ENCODE assay signal across 5 mouse cellular contexts in the genomic region with DNA sequence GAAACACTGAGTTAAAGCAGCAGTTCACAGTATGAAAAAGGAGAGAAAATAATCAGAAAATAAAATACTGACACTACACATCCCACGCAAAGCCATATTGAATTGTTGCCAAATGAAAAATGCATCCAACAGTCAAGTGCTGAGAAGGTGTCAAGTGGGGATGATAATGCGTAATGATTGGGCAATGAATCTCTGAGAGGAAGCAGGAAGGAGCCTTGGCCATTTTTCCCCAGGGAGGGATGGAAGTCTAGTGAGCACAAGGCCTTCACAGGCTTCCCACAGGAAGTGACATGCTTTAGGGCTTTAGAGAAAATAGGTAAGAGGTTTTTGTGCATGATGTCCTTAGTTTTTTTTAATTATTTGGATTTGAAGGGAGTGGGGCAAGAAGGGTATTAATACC.
DNase-seq lines count a peak whose midpoint lies in the region; ATAC-seq and TF ChIP-seq lines count a peak whose summit lies in the region.
"Not testable (repeated sequence)": the region's sequence is repeated elsewhere in the genome, so short reads cannot be mapped to it uniquely, and the experiment has no call there.

No protein-coding gene starts in this region.

- peak overlapping the region; percentile 42 for H3K27ac ChIP-seq in heart, adult 2 months
- peak overlapping the region; percentile 38; the same call in 1 of the 2 replicates for H3K27ac ChIP-seq in heart, embryonic 15.5 days

- not testable (repeated sequence) for H3K4me3 ChIP-seq in heart, adult 2 months; heart, embryonic 15.5 days

- not testable (repeated sequence) for H3K9me3 ChIP-seq in heart, embryonic 15.5 days (replicated peaks)

- TF ChIP-seq POLR2A in heart, adult 2 months (IDR thresholded peaks at IDR 0.05; ENCODE audit: insufficient read depth, low read depth, low read length) = not testable (repeated sequence)

- H3K4me2 ChIP-seq in heart, embryonic 15.5 days = not testable (repeated sequence)

- intact Hi-C loops in heart, adult 2 months (cut with DNase I); heart, postnatal 10 days (cut with DNase I): not testable (repeated sequence)

- H3K79me2 ChIP-seq in heart, adult 2 months (replicated peaks; ENCODE audit: control insufficient read depth, insufficient read depth, low read length) = not testable (repeated sequence)

- WGBS in heart, adult 2 months = 15% methylated on average over 2 of the region's 2 CpGs
- 49% methylated on average over 2 of the region's 2 CpGs for WGBS in heart, embryonic 15.5 days

- not testable (repeated sequence) for TF ChIP-seq CTCF in heart, adult 2 months (IDR thresholded peaks at IDR 0.05)

- not testable (repeated sequence) for H3K9ac ChIP-seq in heart, adult 2 months (ENCODE audit: low read depth, low read length); heart, embryonic 15.5 days

- not testable (repeated sequence) for H3K4me1 ChIP-seq in heart, adult 2 months (ENCODE audit: control insufficient read depth, insufficient read depth, low read length)
- H3K4me1 ChIP-seq in heart, embryonic 15.5 days (replicated peaks) = peaks cover 14% of the 10 kb centered on the region

- H3K36me3 ChIP-seq in heart, adult 2 months (ENCODE audit: control insufficient read depth, insufficient read depth, low read length) = peaks cover 33% of the 10 kb centered on the region
- H3K36me3 ChIP-seq in heart, embryonic 15.5 days = peaks cover 49% of the 10 kb centered on the region

- ATAC-seq in heart, embryonic 15.5 days (replicated peaks; ENCODE audit: insufficient number of reproducible peaks, insufficient read depth, low FRiP score, low read depth) = 0 out of 2 replicates have a peak, but pooled peaks have one; percentile 22

- TF ChIP-seq EP300 in heart, adult 2 months (IDR thresholded peaks at IDR 0.05; ENCODE audit: insufficient read depth, low read depth, low read length) = not testable (repeated sequence)

- peak; percentile 97 for DNase-seq in heart, adult 11 months
- peak in 1 of 2 experiments; percentile 41 for DNase-seq in heart, adult 2 months
- peak; percentile 61 to 69 for DNase-seq in heart, adult 9 months (ENCODE audit: low spot score in 2 of 2)
- peak; percentile 51 to 59 for DNase-seq in heart, postnatal 10 days

- H3K27me3 ChIP-seq in heart, adult 2 months (ENCODE audit: control insufficient read depth, insufficient read depth, low read length); heart, embryonic 15.5 days: not testable (repeated sequence)
